Mouse (Mus musculus): Measurements from ENCODE around the gene Birc3. TPM values are rescaled to one million over a fixed set of nuclear protein-coding genes. Genes with fewer than 3 reads are reported as not detected.
"Not testable (repeated sequence)": the region's sequence is repeated elsewhere in the genome, so short reads cannot be mapped to it uniquely, and the experiment has no call there.

Gene Birc3
- polyA plus RNA-seq, 1 experiment = 6.0 TPM

DNA sequence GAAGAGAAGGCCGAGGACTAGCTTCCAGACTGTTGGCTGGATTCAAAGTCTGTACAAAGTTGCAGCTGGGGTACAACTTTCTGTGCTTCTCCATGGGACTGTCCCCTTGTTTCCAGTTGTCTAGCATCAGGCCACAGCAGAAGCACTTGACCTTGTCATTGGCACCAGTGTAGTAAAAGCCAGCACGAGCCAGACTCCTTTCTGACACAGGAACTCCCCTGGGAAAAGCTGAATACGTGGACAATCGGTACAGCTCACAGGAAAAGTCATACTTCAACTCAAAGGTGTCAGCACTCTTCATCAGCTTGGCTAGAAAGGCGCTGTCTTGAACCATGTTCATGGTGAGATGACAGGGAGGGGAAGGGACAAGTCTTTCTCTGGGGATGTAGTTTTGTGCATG, 12.0 kb downstream of the Birc3 start:
- Histone ChIP-seq H3K4me1 (ENCODE audit: control insufficient read depth, insufficient read depth, low read length) (no peaks in the 10 kb centered on the region), H3K27me3 (ENCODE audit: control insufficient read depth, insufficient read depth, low read length, poor library complexity, severe bottlenecking) (no peaks in the 10 kb centered on the region)

DNA sequence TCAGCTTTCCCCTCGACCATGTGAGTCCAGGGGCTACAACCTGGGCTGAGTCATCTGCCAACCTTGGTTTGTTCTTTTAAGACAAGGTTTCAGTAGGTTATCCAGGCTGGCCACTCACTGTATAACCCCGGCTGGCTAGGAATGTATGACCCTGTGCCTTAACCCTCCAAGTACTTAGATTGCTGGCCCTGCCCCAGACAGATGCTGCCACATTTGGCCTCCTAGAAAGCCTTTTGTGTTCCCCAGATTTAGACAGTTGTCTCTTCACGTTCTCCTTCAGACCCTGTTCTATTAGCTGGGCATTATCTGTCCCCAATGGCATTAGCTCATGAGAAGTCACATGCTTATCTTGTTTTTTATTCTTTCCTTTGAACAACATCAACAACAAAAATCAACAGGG, 17.1 kb downstream of the Birc3 start:
- H3K4me3 ChIP-seq (ENCODE audit: low read depth, low read length) = no peak overlapping the region
- H3K36me3 ChIP-seq (ENCODE audit: control insufficient read depth, insufficient read depth, low read length, poor library complexity, severe bottlenecking) = no peaks in the 10 kb centered on the region
- no peak overlapping the region for H3K9ac ChIP-seq (ENCODE audit: low read depth, poor library complexity, severe bottlenecking)
- H3K4me1 ChIP-seq (ENCODE audit: control insufficient read depth, insufficient read depth, low read length) = no peaks in the 10 kb centered on the region
- TF ChIP-seq CTCF (IDR thresholded peaks at IDR 0.05; ENCODE audit: low read depth, low read length) (no peak), EP300 (IDR thresholded peaks at IDR 0.05; ENCODE audit: insufficient read depth, low read depth, low read length) (no peak), POLR2A (IDR thresholded peaks at IDR 0.05; ENCODE audit: insufficient read depth, low read length) (no peak)
- H3K9me3 ChIP-seq (replicated peaks; ENCODE audit: control insufficient read depth, insufficient read depth, low read length, poor library complexity, severe bottlenecking) = no peaks in the 10 kb centered on the region
- no peaks in the 10 kb centered on the region for H3K27me3 ChIP-seq (ENCODE audit: control insufficient read depth, insufficient read depth, low read length, poor library complexity, severe bottlenecking)
- no peak overlapping the region for H3K27ac ChIP-seq (ENCODE audit: insufficient read depth, low read length)

More for the DNA sequence above, 12.0 kb downstream of the Birc3 start:
- Histone ChIP-seq H3K27ac (ENCODE audit: insufficient read depth, low read length) (no peak overlapping the region), H3K9ac (ENCODE audit: low read depth, poor library complexity, severe bottlenecking) (no peak overlapping the region), H3K9me3 (replicated peaks; ENCODE audit: control insufficient read depth, insufficient read depth, low read length, poor library complexity, severe bottlenecking) (no peaks in the 10 kb centered on the region), H3K36me3 (ENCODE audit: control insufficient read depth, insufficient read depth, low read length, poor library complexity, severe bottlenecking) (no peaks in the 10 kb centered on the region), H3K4me3 (ENCODE audit: low read depth, low read length) (no peak overlapping the region)
- TF ChIP-seq CTCF (IDR thresholded peaks at IDR 0.05; ENCODE audit: low read depth, low read length) (no peak), EP300 (IDR thresholded peaks at IDR 0.05; ENCODE audit: insufficient read depth, low read depth, low read length) (no peak), POLR2A (IDR thresholded peaks at IDR 0.05; ENCODE audit: insufficient read depth, low read length) (no peak)

DNA sequence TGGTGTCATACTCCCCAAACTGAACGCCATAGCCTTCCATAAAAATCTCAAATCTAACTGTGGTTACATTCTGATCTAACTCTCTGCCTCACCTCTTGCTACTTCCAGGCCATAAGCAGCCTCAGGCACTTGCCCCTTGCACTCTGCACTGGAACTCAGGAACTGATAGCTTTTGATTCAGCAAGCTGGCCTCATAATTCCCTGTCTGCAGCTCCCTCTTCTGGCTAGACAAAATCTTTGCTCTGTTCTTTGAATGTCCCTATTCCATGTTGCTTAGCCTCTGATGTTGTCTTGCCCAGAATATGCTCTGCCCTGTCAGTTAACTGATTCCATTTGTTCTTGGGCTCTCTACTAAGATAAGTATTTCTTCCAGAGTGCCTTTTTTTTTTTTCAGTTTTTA, 17.6 kb downstream of the Birc3 start:
- Histone ChIP-seq H3K9me3 (replicated peaks; ENCODE audit: control insufficient read depth, insufficient read depth, low read length, poor library complexity, severe bottlenecking) (no peaks in the 10 kb centered on the region), H3K27ac (ENCODE audit: insufficient read depth, low read length) (no peak overlapping the region), H3K9ac (ENCODE audit: low read depth, poor library complexity, severe bottlenecking) (no peak overlapping the region), H3K4me3 (ENCODE audit: low read depth, low read length) (no peak overlapping the region), H3K4me1 (ENCODE audit: control insufficient read depth, insufficient read depth, low read length) (no peaks in the 10 kb centered on the region), H3K27me3 (ENCODE audit: control insufficient read depth, insufficient read depth, low read length, poor library complexity, severe bottlenecking) (no peaks in the 10 kb centered on the region), H3K36me3 (ENCODE audit: control insufficient read depth, insufficient read depth, low read length, poor library complexity, severe bottlenecking) (no peaks in the 10 kb centered on the region)
- TF ChIP-seq EP300 (IDR thresholded peaks at IDR 0.05; ENCODE audit: insufficient read depth, low read depth, low read length) (no peak), CTCF (IDR thresholded peaks at IDR 0.05; ENCODE audit: low read depth, low read length) (peak; percentile 47)

DNA sequence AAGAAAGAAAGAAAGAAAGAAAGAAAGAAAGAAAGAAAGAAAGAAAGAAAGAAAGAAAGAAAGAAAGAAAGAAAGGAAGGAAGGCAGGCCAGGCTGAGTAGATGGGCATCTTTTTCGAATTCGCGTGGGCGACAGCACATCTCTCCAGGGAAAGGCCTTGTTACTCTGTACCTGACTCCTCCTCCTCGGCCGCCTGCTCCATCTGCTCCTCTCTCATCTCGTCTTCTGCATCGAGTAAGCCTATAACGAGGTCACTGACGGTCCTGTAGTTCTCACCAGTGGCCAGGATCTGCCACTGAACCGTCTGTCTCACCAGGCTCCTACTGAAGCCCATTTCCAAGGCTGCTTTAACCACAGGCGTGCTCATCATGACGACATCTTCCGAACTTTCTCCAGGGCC, 18.8 kb downstream of the Birc3 start:
- H3K27me3 ChIP-seq (ENCODE audit: control insufficient read depth, insufficient read depth, low read length, poor library complexity, severe bottlenecking); H3K9me3 ChIP-seq (replicated peaks; ENCODE audit: control insufficient read depth, insufficient read depth, low read length, poor library complexity, severe bottlenecking); H3K36me3 ChIP-seq (ENCODE audit: control insufficient read depth, insufficient read depth, low read length, poor library complexity, severe bottlenecking); H3K9ac ChIP-seq (ENCODE audit: low read depth, poor library complexity, severe bottlenecking); H3K4me3 ChIP-seq (ENCODE audit: low read depth, low read length); H3K4me1 ChIP-seq (ENCODE audit: control insufficient read depth, insufficient read depth, low read length); H3K27ac ChIP-seq (ENCODE audit: insufficient read depth, low read length): not testable (repeated sequence)

DNA sequence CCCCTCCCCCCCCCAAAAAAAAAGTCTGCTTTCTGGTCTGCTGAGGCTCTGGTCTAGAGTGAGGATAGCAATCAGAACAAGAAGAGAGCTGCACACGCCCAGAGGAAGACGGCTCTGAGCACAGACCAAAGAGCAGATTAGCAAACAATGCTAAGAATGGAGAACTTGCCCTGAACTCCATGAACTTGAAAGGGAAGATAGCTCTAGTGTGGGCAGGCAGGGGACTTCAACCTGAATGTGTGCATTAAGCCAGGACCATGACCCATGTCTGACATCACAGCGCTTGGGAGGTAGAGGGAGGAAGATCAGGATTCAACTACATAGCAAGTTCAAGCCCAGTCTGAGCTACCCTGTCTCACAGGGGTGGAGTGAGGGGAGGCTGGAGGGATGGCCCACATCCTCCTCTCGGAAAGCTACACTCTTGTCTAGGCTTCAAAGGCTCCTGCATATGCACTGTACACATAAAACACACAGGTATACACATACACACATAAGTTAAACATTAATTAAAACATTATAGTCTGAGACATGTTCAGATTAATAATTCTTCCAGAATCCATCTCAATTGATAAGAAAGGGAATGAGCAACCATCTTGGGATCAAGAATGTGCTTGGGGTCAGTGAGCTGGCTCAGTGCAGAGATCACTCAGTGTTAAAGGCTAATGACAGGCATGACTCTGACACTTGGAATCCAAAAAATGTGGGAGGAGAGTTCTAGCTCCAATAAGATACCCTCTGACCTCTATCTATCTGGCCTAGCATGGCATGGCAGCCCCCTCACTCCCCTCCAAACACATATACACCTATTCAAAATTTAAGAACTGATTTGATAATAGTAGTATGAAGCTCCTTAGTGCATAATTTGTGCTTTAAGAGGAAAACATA, 20.4 kb downstream of the Birc3 start:
- H3K27me3 ChIP-seq (ENCODE audit: control insufficient read depth, insufficient read depth, low read length, poor library complexity, severe bottlenecking) = no peaks in the 10 kb centered on the region
- H3K27ac ChIP-seq (ENCODE audit: insufficient read depth, low read length) = no peak overlapping the region
- no peak for TF ChIP-seq CTCF (IDR thresholded peaks at IDR 0.05; ENCODE audit: low read depth, low read length)
- TF ChIP-seq POLR2A (IDR thresholded peaks at IDR 0.05; ENCODE audit: insufficient read depth, low read length) = no peak
- no peak for TF ChIP-seq EP300 (IDR thresholded peaks at IDR 0.05; ENCODE audit: insufficient read depth, low read depth, low read length)
- H3K9ac ChIP-seq (ENCODE audit: low read depth, poor library complexity, severe bottlenecking) = no peak overlapping the region
- H3K4me3 ChIP-seq (ENCODE audit: low read depth, low read length) = no peak overlapping the region
- no peaks in the 10 kb centered on the region for H3K9me3 ChIP-seq (replicated peaks; ENCODE audit: control insufficient read depth, insufficient read depth, low read length, poor library complexity, severe bottlenecking)
- no peaks in the 10 kb centered on the region for H3K4me1 ChIP-seq (ENCODE audit: control insufficient read depth, insufficient read depth, low read length)
- no peaks in the 10 kb centered on the region for H3K36me3 ChIP-seq (ENCODE audit: control insufficient read depth, insufficient read depth, low read length, poor library complexity, severe bottlenecking)

DNA sequence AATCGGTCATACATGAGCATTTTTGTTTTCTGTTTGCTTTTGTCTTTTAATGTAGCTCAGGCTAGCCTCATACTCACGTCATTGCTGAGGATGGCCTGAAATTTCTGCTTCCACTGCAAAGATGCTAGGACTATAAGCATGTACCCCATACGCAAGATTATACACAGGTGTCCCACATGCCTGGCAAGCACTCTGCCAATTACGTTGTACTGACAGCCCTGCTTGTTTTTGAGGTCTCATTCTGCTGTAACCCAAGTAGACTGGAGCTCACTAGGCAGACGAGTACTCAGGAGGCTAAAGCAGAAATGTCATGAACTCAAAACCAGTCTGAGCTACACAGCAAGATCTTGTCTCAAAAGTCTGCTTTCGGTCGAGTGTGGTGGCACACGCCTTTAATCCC, 21.1 kb downstream of the Birc3 start:
- Histone ChIP-seq H3K4me3 (ENCODE audit: low read depth, low read length) (no peak overlapping the region), H3K4me1 (ENCODE audit: control insufficient read depth, insufficient read depth, low read length) (no peaks in the 10 kb centered on the region), H3K9ac (ENCODE audit: low read depth, poor library complexity, severe bottlenecking) (no peak overlapping the region), H3K9me3 (replicated peaks; ENCODE audit: control insufficient read depth, insufficient read depth, low read length, poor library complexity, severe bottlenecking) (no peaks in the 10 kb centered on the region), H3K27ac (ENCODE audit: insufficient read depth, low read length) (no peak overlapping the region), H3K27me3 (ENCODE audit: control insufficient read depth, insufficient read depth, low read length, poor library complexity, severe bottlenecking) (no peaks in the 10 kb centered on the region), H3K36me3 (ENCODE audit: control insufficient read depth, insufficient read depth, low read length, poor library complexity, severe bottlenecking) (no peaks in the 10 kb centered on the region)
- TF ChIP-seq EP300 (IDR thresholded peaks at IDR 0.05; ENCODE audit: insufficient read depth, low read depth, low read length) (no peak), POLR2A (IDR thresholded peaks at IDR 0.05; ENCODE audit: insufficient read depth, low read length) (no peak), CTCF (IDR thresholded peaks at IDR 0.05; ENCODE audit: low read depth, low read length) (no peak)

All from ES-Bruce4 (cell line).